Mouse (Mus musculus): ENCODE measurements around the gene Slx4ip. TPM values are rescaled to one million over a fixed set of nuclear protein-coding genes. Genes with fewer than 3 reads are reported as not detected.

The Slx4ip gene
- polyA plus RNA-seq, 1 experiment: 10.7 TPM

- Histone ChIP-seq H3K27ac (ENCODE audit: insufficient read depth, low read length) (no peak overlapping the region), H3K4me1 (ENCODE audit: control insufficient read depth, insufficient read depth, low read length) (no peaks in the 10 kb centered on the region), H3K9me3 (replicated peaks; ENCODE audit: control insufficient read depth, insufficient read depth, low read length, poor library complexity, severe bottlenecking) (no peaks in the 10 kb centered on the region), H3K36me3 (ENCODE audit: control insufficient read depth, insufficient read depth, low read length, poor library complexity, severe bottlenecking) (peaks cover 20% of the 10 kb centered on the region), H3K27me3 (ENCODE audit: control insufficient read depth, insufficient read depth, low read length, poor library complexity, severe bottlenecking) (no peaks in the 10 kb centered on the region), H3K9ac (ENCODE audit: low read depth, poor library complexity, severe bottlenecking) (no peak overlapping the region), H3K4me3 (ENCODE audit: low read depth, low read length) (no peak overlapping the region)
- TF ChIP-seq EP300 (IDR thresholded peaks at IDR 0.05; ENCODE audit: insufficient read depth, low read depth, low read length) (no peak), POLR2A (IDR thresholded peaks at IDR 0.05; ENCODE audit: insufficient read depth, low read length) (no peak), CTCF (IDR thresholded peaks at IDR 0.05; ENCODE audit: low read depth, low read length) (no peak)
Observed at GRCm38 (mm10) chr2:137086621-137087395, 195.8 kb downstream of the Slx4ip start.

- no peaks in the 10 kb centered on the region for H3K27me3 ChIP-seq (ENCODE audit: control insufficient read depth, insufficient read depth, low read length, poor library complexity, severe bottlenecking)
- TF ChIP-seq CTCF (IDR thresholded peaks at IDR 0.05; ENCODE audit: low read depth, low read length) (no peak), EP300 (IDR thresholded peaks at IDR 0.05; ENCODE audit: insufficient read depth, low read depth, low read length) (no peak), POLR2A (IDR thresholded peaks at IDR 0.05; ENCODE audit: insufficient read depth, low read length) (no peak)
Observed at GRCm38 (mm10) chr2:137087705-137088104, 196.7 kb downstream of the Slx4ip start.

GRCm38 (mm10) chr2:137091766-137092522, 200.9 kb downstream of the Slx4ip start:
- TF ChIP-seq EP300 (IDR thresholded peaks at IDR 0.05; ENCODE audit: insufficient read depth, low read depth, low read length): no peak
- no peak for TF ChIP-seq POLR2A (IDR thresholded peaks at IDR 0.05; ENCODE audit: insufficient read depth, low read length)
- no peak for TF ChIP-seq CTCF (IDR thresholded peaks at IDR 0.05; ENCODE audit: low read depth, low read length)
- Histone ChIP-seq H3K9me3 (replicated peaks; ENCODE audit: control insufficient read depth, insufficient read depth, low read length, poor library complexity, severe bottlenecking) (no peaks in the 10 kb centered on the region), H3K9ac (ENCODE audit: low read depth, poor library complexity, severe bottlenecking) (no peak overlapping the region), H3K27me3 (ENCODE audit: control insufficient read depth, insufficient read depth, low read length, poor library complexity, severe bottlenecking) (no peaks in the 10 kb centered on the region), H3K4me1 (ENCODE audit: control insufficient read depth, insufficient read depth, low read length) (peaks cover 11% of the 10 kb centered on the region), H3K36me3 (ENCODE audit: control insufficient read depth, insufficient read depth, low read length, poor library complexity, severe bottlenecking) (peaks cover 7% of the 10 kb centered on the region), H3K4me3 (ENCODE audit: low read depth, low read length) (no peak overlapping the region), H3K27ac (ENCODE audit: insufficient read depth, low read length) (no peak overlapping the region)

More at GRCm38 (mm10) chr2:137087705-137088104, 196.7 kb downstream of the Slx4ip start:
- no peak overlapping the region for H3K27ac ChIP-seq (ENCODE audit: insufficient read depth, low read length)
- H3K4me3 ChIP-seq (ENCODE audit: low read depth, low read length): no peak overlapping the region
- H3K4me1 ChIP-seq (ENCODE audit: control insufficient read depth, insufficient read depth, low read length): peaks cover 1% of the 10 kb centered on the region
- H3K9ac ChIP-seq (ENCODE audit: low read depth, poor library complexity, severe bottlenecking): no peak overlapping the region
- peaks cover 17% of the 10 kb centered on the region for H3K36me3 ChIP-seq (ENCODE audit: control insufficient read depth, insufficient read depth, low read length, poor library complexity, severe bottlenecking)
- no peaks in the 10 kb centered on the region for H3K9me3 ChIP-seq (replicated peaks; ENCODE audit: control insufficient read depth, insufficient read depth, low read length, poor library complexity, severe bottlenecking)

GRCm38 (mm10) chr2:137092523-137093297, 201.7 kb downstream of the Slx4ip start:
- Histone ChIP-seq H3K27me3 (ENCODE audit: control insufficient read depth, insufficient read depth, low read length, poor library complexity, severe bottlenecking) (no peaks in the 10 kb centered on the region), H3K4me3 (ENCODE audit: low read depth, low read length) (no peak overlapping the region), H3K27ac (ENCODE audit: insufficient read depth, low read length) (no peak overlapping the region), H3K36me3 (ENCODE audit: control insufficient read depth, insufficient read depth, low read length, poor library complexity, severe bottlenecking) (peaks cover 7% of the 10 kb centered on the region), H3K9me3 (replicated peaks; ENCODE audit: control insufficient read depth, insufficient read depth, low read length, poor library complexity, severe bottlenecking) (no peaks in the 10 kb centered on the region), H3K4me1 (ENCODE audit: control insufficient read depth, insufficient read depth, low read length) (peaks cover 15% of the 10 kb centered on the region), H3K9ac (ENCODE audit: low read depth, poor library complexity, severe bottlenecking) (no peak overlapping the region)
- no peak for TF ChIP-seq CTCF (IDR thresholded peaks at IDR 0.05; ENCODE audit: low read depth, low read length)
- TF ChIP-seq POLR2A (IDR thresholded peaks at IDR 0.05; ENCODE audit: insufficient read depth, low read length): no peak
- no peak for TF ChIP-seq EP300 (IDR thresholded peaks at IDR 0.05; ENCODE audit: insufficient read depth, low read depth, low read length)

- H3K27ac ChIP-seq (ENCODE audit: insufficient read depth, low read length): no peak overlapping the region
Observed at GRCm38 (mm10) chr2:137093298-137093630, 202.2 kb downstream of the Slx4ip start.

More at GRCm38 (mm10) chr2:137093298-137093630, 202.2 kb downstream of the Slx4ip start:
- Histone ChIP-seq H3K9ac (ENCODE audit: low read depth, poor library complexity, severe bottlenecking) (no peak overlapping the region), H3K36me3 (ENCODE audit: control insufficient read depth, insufficient read depth, low read length, poor library complexity, severe bottlenecking) (peaks cover 5% of the 10 kb centered on the region), H3K4me3 (ENCODE audit: low read depth, low read length) (no peak overlapping the region), H3K9me3 (replicated peaks; ENCODE audit: control insufficient read depth, insufficient read depth, low read length, poor library complexity, severe bottlenecking) (no peaks in the 10 kb centered on the region), H3K4me1 (ENCODE audit: control insufficient read depth, insufficient read depth, low read length) (peaks cover 15% of the 10 kb centered on the region), H3K27me3 (ENCODE audit: control insufficient read depth, insufficient read depth, low read length, poor library complexity, severe bottlenecking) (no peaks in the 10 kb centered on the region)
- no peak for TF ChIP-seq CTCF (IDR thresholded peaks at IDR 0.05; ENCODE audit: low read depth, low read length)
- TF ChIP-seq EP300 (IDR thresholded peaks at IDR 0.05; ENCODE audit: insufficient read depth, low read depth, low read length): no peak
- no peak for TF ChIP-seq POLR2A (IDR thresholded peaks at IDR 0.05; ENCODE audit: insufficient read depth, low read length)
